Mouse (Mus musculus) hindbrain, embryonic 12.5 days (tissue): ENCODE measurements around the gene Noct. TPM values are rescaled to one million over a fixed set of nuclear protein-coding genes. Genes with fewer than 3 reads are reported as not detected.
A peak's percentile ranks its signal among the peaks of the same experiment; 100 is the strongest.

Source experiments
- ATAC-seq: fragments of 200-750 bp; cut with Nextera tagmentation; 2 replicates; pipeline ENCODE4 v1.8.0; 2017; ENCODE audit warnings: moderate TSS enrichment; ENCODE audit not compliant: low FRiP score
- H3K27ac ChIP-seq: fragments of 300-500 bp; sonication (generic); 2 replicates; pipeline ENCODE4 v1.5.1; 2016; ENCODE audit warnings: mild to moderate bottlenecking
- H3K27me3 ChIP-seq: fragments of 300-500 bp; sonication (generic); 2 replicates; pipeline ENCODE4 v1.6.1; 2016; ENCODE audit warnings: mild to moderate bottlenecking
- H3K36me3 ChIP-seq: fragments of 300-500 bp; sonication (generic); 2 replicates; pipeline ENCODE4 v1.6.1; 2016; ENCODE audit warnings: mild to moderate bottlenecking
- H3K4me1 ChIP-seq: fragments of 300-500 bp; sonication (generic); 2 replicates; pipeline ENCODE4 v1.6.1; 2016
- H3K4me2 ChIP-seq: fragments of 300-500 bp; sonication (generic); replicated peaks from 2 replicates; pipeline ENCODE4 v1.6.1; 2016; ENCODE audit warnings: mild to moderate bottlenecking
- H3K4me3 ChIP-seq: fragments of 300-500 bp; sonication (generic); 2 replicates; pipeline ENCODE4 v1.5.1; 2016; ENCODE audit warnings: mild to moderate bottlenecking
- H3K9ac ChIP-seq: fragments of 300-500 bp; sonication (generic); 2 replicates; pipeline ENCODE4 v1.6.1; 2016; ENCODE audit warnings: mild to moderate bottlenecking, moderate library complexity
- H3K9me3 ChIP-seq: fragments of 300-500 bp; sonication (generic); replicated peaks from 2 replicates; pipeline ENCODE4 v1.6.1; 2016; ENCODE audit warnings: mild to moderate bottlenecking
- WGBS: fragments of 180-500 bp; shearing (Covaris S2); methylation state at CpG from one replicate; pipeline ENCODE4 v1.1.7; 2016; 5-methylcytosine and 5-hydroxymethylcytosine counted together
- polyA plus RNA-seq: library from polyadenylated mRNA; unstranded; fragments of >200 nt; fragmentation: Nextera tagmentation; extraction: Ambion mirVana; gene quantifications from 2 replicates; pipeline ENCODE4 v1.2.1, GENCODE M21; 2016

The Noct gene
- polyA plus RNA-seq, 1 experiment from 2014 or later, result 19.3 TPM

DNA sequence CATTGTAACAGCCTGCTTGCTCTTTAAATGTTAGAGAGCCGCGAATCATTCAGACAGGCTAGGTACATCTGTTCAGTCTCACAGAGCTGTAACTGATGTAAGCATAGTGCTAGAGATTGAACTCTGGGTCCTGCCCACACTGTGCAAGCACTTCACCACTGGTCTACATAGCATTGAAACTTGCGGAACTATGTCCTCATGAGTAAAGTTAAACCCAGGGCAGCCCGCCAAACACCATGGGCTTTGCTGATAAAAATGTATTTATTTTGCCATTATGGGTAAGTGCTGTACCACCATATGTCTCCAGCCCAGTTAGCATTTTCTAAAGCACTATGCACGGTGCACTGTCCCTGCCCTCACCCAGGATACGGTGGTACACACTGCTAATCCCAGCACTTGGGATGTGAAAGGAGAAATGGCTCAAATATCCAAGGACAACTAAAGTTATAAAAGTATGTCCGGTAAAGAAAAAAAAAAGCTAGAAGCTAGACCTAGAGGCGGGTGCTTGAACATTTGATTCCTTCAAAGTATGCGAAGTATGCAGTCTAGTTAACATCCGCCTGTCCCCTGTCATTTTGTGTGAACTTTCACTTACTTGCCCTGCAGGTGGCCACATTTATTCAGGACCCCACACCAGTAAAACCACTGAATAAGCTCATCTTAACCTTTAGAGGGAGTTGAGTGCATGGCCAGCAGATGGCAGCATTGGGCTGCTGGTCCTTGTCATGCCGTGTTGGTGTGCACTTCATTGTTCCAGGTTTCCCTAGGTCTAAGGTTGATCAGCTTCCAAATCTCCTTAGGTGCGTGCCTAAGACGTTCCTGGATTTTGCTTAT is 9.9 kb downstream of the Noct start:
- 0 out of 2 replicates have a peak, but pooled peaks cover 7% of the 10 kb centered on the region for H3K4me1 ChIP-seq
- H3K36me3 ChIP-seq, result no peaks in the 10 kb centered on the region
- H3K9ac ChIP-seq, result no peak overlapping the region
- no peak overlapping the region for H3K4me3 ChIP-seq
- peak; percentile 84 for ATAC-seq
- WGBS, result 50% methylated on average over 13 of the region's 13 CpGs
- no peak overlapping the region for H3K4me2 ChIP-seq
- H3K27me3 ChIP-seq, result no peaks in the 10 kb centered on the region
- H3K27ac ChIP-seq, result peak overlapping the region; percentile 3; the same call in 1 of the 2 replicates
- H3K9me3 ChIP-seq, result no peaks in the 10 kb centered on the region

DNA sequence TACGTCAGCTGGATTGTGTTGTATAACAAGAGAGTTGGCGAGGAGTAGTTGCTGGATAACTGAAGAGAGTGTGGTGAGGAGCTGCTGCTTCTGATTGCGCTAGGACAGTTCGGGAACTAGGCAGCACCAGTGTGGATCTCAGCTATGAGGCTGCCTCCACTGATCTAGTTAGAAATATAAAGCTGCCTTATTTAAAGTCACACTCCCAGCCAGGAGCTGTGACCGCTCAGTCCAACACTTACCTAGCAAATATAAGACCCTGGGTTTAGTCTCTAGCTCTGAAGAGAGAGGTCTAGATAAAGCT is 10.5 kb downstream of the Noct start:
- Histone ChIP-seq H3K36me3 (no peaks in the 10 kb centered on the region), H3K9ac (no peak overlapping the region), H3K9me3 (no peaks in the 10 kb centered on the region), H3K4me2 (no peak overlapping the region), H3K4me1 (0 out of 2 replicates have a peak, but pooled peaks cover 7% of the 10 kb centered on the region), H3K27ac (peak overlapping the region; percentile 3; the same call in 1 of the 2 replicates), H3K27me3 (no peaks in the 10 kb centered on the region), H3K4me3 (no peak overlapping the region)
- ATAC-seq, result peak; percentile 49; the same call in 1 of the 2 replicates
- WGBS, result 89% methylated on average over 5 of the region's 5 CpGs

DNA sequence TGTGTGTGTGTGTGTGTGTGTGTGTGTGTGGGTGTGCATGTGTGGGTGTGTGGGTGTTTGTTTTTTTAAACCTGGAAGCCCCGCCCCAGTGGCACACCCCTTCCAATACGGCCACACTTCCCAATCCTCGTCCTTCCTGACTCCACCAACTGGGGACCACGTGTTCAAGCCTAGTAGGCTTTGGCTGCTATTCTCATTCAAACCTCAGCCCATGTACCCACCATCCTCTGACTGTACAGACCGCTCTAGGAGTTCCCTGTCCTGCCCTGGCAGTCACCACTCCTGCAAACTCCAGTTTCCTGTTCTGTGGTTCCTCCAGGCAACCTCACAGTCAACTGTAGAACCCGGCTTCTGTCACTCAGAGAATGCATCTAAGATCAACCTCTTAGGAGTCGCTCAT is 14.3 kb downstream of the Noct start:
- Histone ChIP-seq H3K4me1 (0 out of 2 replicates have a peak, but pooled peaks cover 6% of the 10 kb centered on the region), H3K27ac (no peak overlapping the region), H3K27me3 (no peaks in the 10 kb centered on the region), H3K9ac (no peak overlapping the region), H3K4me3 (no peak overlapping the region), H3K9me3 (no peaks in the 10 kb centered on the region), H3K4me2 (no peak overlapping the region), H3K36me3 (no peaks in the 10 kb centered on the region)
- ATAC-seq, result no peak
- WGBS, result 92% methylated on average over 7 of the region's 7 CpGs

DNA sequence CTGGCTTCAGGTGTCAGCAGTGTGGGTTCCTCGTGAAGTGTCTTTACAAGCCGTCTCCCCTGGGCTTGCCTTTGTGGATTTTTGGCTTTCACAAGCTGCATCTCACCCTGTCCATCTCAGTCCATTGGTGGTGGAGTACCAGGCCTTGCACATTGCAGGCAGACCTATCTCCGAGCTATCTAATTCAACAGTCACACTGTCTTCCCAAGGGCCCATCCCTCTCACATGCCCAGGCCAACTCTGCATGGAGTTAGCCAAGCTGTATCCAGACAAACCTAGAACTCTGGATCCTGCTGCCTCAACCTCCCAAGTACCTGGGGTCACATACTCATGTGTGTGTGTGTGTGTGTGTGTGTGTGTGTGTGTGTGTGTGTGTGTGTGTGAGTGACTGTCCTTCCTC is 15.3 kb downstream of the Noct start:
- H3K36me3 ChIP-seq, result no peaks in the 10 kb centered on the region
- no peak overlapping the region for H3K4me3 ChIP-seq
- H3K9me3 ChIP-seq, result no peaks in the 10 kb centered on the region
- no peak overlapping the region for H3K9ac ChIP-seq
- no peaks in the 10 kb centered on the region for H3K27me3 ChIP-seq
- H3K4me1 ChIP-seq, result no peaks in the 10 kb centered on the region
- no peak for ATAC-seq
- 92% methylated on average over 3 of the region's 3 CpGs for WGBS
- no peak overlapping the region for H3K27ac ChIP-seq
- no peak overlapping the region for H3K4me2 ChIP-seq

DNA sequence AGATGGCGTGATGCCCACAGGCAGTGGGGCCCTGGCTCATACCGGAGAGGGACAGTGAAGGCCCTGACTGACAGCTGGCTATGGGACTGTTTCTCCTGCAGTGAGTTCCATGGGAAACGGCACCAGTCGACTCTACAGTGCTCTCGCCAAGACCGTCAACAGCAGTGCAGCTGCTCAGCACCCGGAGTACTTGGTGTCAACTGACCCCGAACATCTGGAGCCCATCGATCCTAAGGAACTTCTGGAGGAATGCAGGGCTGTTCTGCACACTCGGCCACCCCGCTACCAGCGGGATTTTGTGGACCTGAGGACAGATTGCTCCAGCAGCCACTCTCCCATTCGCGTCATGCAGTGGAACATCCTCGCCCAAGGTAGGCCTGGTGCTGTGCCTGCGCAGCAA is 23.5 kb downstream of the Noct start:
- 77% methylated on average over 16 of the region's 16 CpGs for WGBS
- Histone ChIP-seq H3K27me3 (no peaks in the 10 kb centered on the region), H3K9ac (no peak overlapping the region), H3K9me3 (no peaks in the 10 kb centered on the region), H3K4me2 (no peak overlapping the region), H3K4me1 (no peaks in the 10 kb centered on the region), H3K36me3 (peaks cover 43% of the 10 kb centered on the region), H3K27ac (no peak overlapping the region), H3K4me3 (no peak overlapping the region)
- no peak for ATAC-seq

DNA sequence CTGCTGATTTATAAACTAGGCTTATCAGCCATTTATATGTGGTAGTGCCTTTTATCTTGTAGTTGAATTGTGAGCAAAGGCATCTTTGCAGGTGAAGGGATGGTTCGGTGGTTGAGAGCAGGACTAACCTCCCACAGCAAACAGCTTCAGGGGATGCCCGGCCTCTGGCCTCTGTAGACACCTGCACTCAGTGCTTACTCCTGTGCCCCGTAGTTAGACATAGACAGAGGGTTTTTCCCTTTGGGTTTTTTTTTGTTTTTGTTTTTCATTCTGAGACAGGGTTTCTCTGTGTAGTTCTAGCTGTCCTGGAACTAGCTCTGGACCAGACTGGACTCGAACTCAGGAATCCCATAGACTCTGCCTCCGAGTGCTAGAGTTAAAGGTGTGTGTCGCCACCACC is 24.4 kb downstream of the Noct start:
- Histone ChIP-seq H3K9me3 (no peaks in the 10 kb centered on the region), H3K9ac (no peak overlapping the region), H3K36me3 (peaks cover 52% of the 10 kb centered on the region), H3K4me3 (no peak overlapping the region), H3K27me3 (no peaks in the 10 kb centered on the region), H3K4me2 (no peak overlapping the region), H3K27ac (no peak overlapping the region), H3K4me1 (no peaks in the 10 kb centered on the region)
- ATAC-seq, result no peak
- WGBS, result 91% methylated on average over 6 of the region's 6 CpGs

DNA sequence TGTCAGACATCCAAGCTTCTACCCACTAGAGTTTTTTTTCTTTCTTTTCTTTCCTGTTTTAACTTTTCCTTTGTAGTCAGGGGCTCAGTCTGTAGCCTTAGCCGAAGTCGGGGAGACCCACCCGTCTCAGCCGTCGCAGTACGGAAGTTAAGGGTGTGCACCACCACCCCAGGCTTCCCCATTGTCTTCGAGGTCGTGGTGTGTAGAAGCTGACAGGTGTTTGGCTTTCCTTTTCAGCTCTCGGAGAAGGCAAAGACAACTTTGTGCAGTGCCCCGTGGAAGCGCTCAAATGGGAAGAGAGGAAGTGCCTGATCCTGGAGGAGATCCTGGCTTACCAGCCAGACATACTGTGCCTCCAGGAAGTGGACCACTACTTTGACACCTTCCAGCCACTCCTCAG is 25.2 kb downstream of the Noct start:
- H3K4me3 ChIP-seq, result no peak overlapping the region
- H3K9me3 ChIP-seq, result no peaks in the 10 kb centered on the region
- no peaks in the 10 kb centered on the region for H3K27me3 ChIP-seq
- no peak overlapping the region for H3K4me2 ChIP-seq
- peaks cover 57% of the 10 kb centered on the region for H3K36me3 ChIP-seq
- H3K9ac ChIP-seq, result no peak overlapping the region
- no peaks in the 10 kb centered on the region for H3K4me1 ChIP-seq
- H3K27ac ChIP-seq, result no peak overlapping the region
- ATAC-seq, result no peak
- WGBS, result 85% methylated on average over 11 of the region's 11 CpGs

DNA sequence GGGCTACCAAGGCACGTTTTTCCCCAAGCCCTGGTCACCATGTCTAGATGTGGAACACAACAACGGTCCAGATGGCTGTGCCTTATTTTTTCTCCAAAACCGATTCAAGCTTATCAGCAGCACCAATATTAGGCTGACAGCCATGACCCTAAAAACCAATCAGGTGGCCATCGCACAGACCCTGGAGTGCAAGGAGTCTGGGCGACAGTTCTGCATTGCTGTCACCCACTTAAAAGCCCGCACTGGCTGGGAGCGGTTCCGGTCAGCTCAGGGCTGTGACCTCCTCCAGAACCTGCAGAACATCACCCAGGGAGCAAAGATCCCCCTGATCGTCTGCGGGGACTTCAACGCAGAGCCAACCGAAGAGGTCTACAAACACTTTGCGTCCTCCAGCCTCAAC is 25.6 kb downstream of the Noct start:
- WGBS, result 96% methylated on average over 13 of the region's 13 CpGs
- no peak overlapping the region for H3K27ac ChIP-seq
- H3K9ac ChIP-seq, result no peak overlapping the region
- no peak overlapping the region for H3K4me3 ChIP-seq
- H3K27me3 ChIP-seq, result no peaks in the 10 kb centered on the region
- H3K36me3 ChIP-seq, result peaks cover 60% of the 10 kb centered on the region
- H3K9me3 ChIP-seq, result no peaks in the 10 kb centered on the region
- no peaks in the 10 kb centered on the region for H3K4me1 ChIP-seq
- no peak for ATAC-seq
- H3K4me2 ChIP-seq, result no peak overlapping the region

DNA sequence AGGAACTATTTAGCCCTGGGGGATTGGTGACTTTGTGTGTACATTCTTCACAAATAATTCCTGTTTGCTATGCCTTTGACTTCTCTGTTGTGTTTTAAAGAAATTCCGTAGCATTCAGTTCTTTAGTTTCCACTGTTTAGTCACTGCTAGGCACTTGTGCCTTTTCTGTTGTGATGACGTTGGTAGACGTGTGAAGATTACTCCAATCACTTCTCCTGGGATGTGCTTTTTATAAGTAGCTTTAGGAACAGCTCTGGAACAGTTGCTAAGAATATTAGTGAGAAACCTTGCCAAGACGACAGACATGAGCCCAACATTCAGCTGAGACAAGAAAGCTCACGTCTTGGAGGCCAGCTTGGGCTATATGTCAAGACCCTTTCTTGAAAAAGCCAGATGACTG is 26.8 kb downstream of the Noct start:
- H3K4me3 ChIP-seq, result no peak overlapping the region
- no peak for ATAC-seq
- no peak overlapping the region for H3K27ac ChIP-seq
- H3K27me3 ChIP-seq, result no peaks in the 10 kb centered on the region
- H3K4me2 ChIP-seq, result no peak overlapping the region
- WGBS, result 92% methylated on average over 5 of the region's 5 CpGs
- no peak overlapping the region for H3K9ac ChIP-seq
- no peaks in the 10 kb centered on the region for H3K9me3 ChIP-seq
- no peaks in the 10 kb centered on the region for H3K4me1 ChIP-seq
- peaks cover 63% of the 10 kb centered on the region for H3K36me3 ChIP-seq

DNA sequence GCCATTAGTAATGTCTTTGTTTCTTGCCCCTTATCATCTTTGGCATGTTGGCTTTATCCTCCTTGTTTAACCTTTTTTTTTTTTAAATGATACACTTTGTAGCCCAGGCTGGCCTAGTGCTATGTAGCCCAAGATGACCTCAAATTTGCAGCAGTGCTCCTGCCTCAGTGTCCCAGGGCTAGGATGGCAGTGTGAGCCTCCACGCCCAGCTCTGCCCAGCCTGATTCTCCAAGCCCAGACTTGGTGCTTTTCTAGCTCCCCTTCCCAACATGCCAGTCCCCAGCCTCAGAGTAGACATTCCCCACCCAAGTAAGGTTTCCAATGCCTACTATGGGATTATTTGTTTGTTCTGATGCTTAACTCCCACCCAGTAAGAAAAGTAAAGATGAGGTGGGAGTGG is 28.0 kb downstream of the Noct start:
- Histone ChIP-seq H3K4me3 (no peak overlapping the region), H3K27me3 (no peaks in the 10 kb centered on the region), H3K36me3 (peaks cover 75% of the 10 kb centered on the region), H3K27ac (no peak overlapping the region), H3K4me2 (no peak overlapping the region), H3K4me1 (no peaks in the 10 kb centered on the region), H3K9me3 (no peaks in the 10 kb centered on the region), H3K9ac (no peak overlapping the region)
- no peak for ATAC-seq
- WGBS, result 92% methylated on average over 1 of the region's 1 CpGs

DNA sequence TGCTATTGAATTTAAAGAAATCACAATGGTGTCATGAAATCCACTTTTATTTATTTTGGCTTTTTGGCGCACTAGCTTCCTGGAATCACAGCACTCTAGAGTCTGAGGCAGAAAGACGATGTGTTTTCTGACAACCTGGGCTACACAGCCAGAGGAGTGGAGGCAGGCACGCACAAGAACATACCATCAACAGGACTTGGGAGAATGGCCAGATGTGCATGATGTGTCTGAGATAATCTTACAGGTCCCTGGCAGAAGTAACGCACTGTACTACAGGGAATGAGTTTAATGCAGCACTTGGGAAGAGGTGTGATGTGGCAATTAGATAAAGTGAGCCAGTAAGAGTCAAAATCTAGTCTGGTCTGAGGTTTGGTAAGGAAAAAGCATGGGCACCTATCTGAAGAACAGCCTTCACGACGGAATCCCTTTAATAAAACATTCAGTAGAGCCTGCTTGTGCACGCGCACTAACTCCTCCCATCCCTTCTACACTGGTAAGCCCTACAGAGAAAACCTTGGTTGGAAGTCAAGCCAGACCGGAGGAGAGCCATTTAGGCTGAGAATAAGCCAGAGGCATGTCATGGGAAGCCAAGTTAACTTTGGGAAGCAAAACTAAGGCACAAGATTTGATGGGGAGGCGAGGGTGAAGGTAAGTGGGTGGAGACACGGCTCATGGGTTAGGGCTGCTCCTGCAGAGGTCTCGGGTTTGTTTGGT is 28.6 kb downstream of the Noct start:
- no peaks in the 10 kb centered on the region for H3K9me3 ChIP-seq
- no peaks in the 10 kb centered on the region for H3K27me3 ChIP-seq
- H3K4me3 ChIP-seq, result no peak overlapping the region
- H3K36me3 ChIP-seq, result peaks cover 78% of the 10 kb centered on the region
- 92% methylated on average over 12 of the region's 12 CpGs for WGBS
- no peak overlapping the region for H3K9ac ChIP-seq
- no peak overlapping the region for H3K4me2 ChIP-seq
- H3K4me1 ChIP-seq, result no peaks in the 10 kb centered on the region
- ATAC-seq, result no peak
- no peak overlapping the region for H3K27ac ChIP-seq

DNA sequence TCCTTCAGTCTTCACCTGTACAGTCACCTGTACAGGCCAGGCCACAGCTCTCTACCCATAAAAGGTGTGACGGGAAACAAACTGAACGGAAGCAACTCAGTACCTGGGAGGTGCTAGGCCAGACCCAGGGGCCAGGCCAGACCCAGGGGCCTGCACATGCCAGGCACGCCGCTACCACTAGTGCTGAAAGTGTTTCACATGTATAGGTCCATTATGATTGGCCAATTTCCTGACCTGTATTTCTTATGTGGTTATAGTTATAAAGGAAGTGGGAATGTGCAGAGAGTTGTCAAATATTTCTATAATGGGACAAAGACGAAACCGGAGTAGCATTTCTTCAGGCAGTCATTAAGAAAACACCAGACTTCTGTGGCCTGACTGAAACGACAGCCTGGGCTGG is 30.5 kb downstream of the Noct start:
- Histone ChIP-seq H3K4me1 (no peaks in the 10 kb centered on the region), H3K36me3 (peaks cover 76% of the 10 kb centered on the region), H3K4me2 (no peak overlapping the region), H3K27me3 (no peaks in the 10 kb centered on the region), H3K9ac (no peak overlapping the region), H3K4me3 (no peak overlapping the region), H3K9me3 (no peaks in the 10 kb centered on the region), H3K27ac (no peak overlapping the region)
- WGBS, result 91% methylated on average over 7 of the region's 7 CpGs
- no peak for ATAC-seq

DNA sequence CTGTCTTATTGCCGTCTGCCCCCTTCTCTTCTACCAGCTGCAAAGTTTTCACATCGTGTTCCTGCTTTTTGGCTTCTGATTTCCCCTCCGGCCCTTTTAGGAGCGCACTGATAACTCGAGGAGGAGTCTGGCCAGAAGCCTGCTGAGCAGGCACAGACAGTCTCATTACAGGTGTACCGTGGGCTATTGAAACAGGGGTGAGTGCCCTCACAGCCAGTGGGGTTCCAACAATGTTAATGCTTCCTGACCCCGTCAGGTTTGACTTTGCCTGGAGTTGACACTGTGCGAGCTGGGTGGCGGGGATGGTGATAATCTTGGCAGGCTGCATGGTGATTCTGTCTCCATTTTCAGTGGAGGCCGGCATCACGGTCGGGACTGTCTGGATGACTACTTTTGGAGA is 32.2 kb downstream of the Noct start:
- no peak for ATAC-seq
- WGBS, result 91% methylated on average over 12 of the region's 12 CpGs
- peaks cover 69% of the 10 kb centered on the region for H3K36me3 ChIP-seq

More for the DNA sequence above, 32.2 kb downstream of the Noct start:
- H3K4me3 ChIP-seq, result no peak overlapping the region
- no peak overlapping the region for H3K4me2 ChIP-seq
- H3K9ac ChIP-seq, result no peak overlapping the region
- no peaks in the 10 kb centered on the region for H3K27me3 ChIP-seq
- H3K27ac ChIP-seq, result no peak overlapping the region
- H3K9me3 ChIP-seq, result no peaks in the 10 kb centered on the region
- H3K4me1 ChIP-seq, result no peaks in the 10 kb centered on the region
